Mouse (Mus musculus) cerebellum, adult 2 months (tissue): ENCODE results near the gene Myadml2.

ENCODE experiments used
- CTCF ChIP-seq: fragments of 200-500 bp; IDR thresholded peaks from 2 replicates; pipeline ENCODE4 v1.5.1; 2011; ENCODE audit warnings: low read depth, mild to moderate bottlenecking, control low read depth, low read length, moderate library complexity, borderline replicate concordance; ENCODE audit not compliant: insufficient read depth
- POLR2A ChIP-seq: fragments of 200-500 bp; IDR thresholded peaks from 2 replicates; pipeline ENCODE4 v1.6.1; 2011; ENCODE audit warnings: low read length, control low read depth, borderline replicate concordance; ENCODE audit not compliant: insufficient read depth

GRCm38 (mm10) chr11:120630881-120631725, 16.9 kb downstream of the Myadml2 start:
- TF ChIP-seq CTCF (no peak), POLR2A (no peak)
